Mouse (Mus musculus): ENCODE results near the gene Spata18.

GRCm38 (mm10) chr5:73669386-73669785, 18.2 kb downstream of the Spata18 start:
- TF ChIP-seq CTCF (IDR thresholded peaks at IDR 0.05; ENCODE audit: borderline replicate concordance, insufficient read depth, low read length) (no peak), POLR2A (IDR thresholded peaks at IDR 0.05; ENCODE audit: low read depth, low read length) (no peak)
